Mouse (Mus musculus) liver, embryonic 16.5 days (tissue): ENCODE results near the gene Sipa1. TPM values are rescaled to one million over a fixed set of nuclear protein-coding genes. Genes with fewer than 3 reads are reported as not detected.

Source experiments
- ATAC-seq: fragments of 200-750 bp; cut with Nextera tagmentation; 2 replicates; pipeline ENCODE4 v1.8.0; 2017; ENCODE audit warnings: low read depth, mild to moderate bottlenecking, moderate number of reproducible peaks, moderate library complexity
- H3K27ac ChIP-seq: fragments of 300-500 bp; sonication (generic); 2 replicates; pipeline ENCODE4 v1.5.1; 2014; ENCODE audit warnings: mild to moderate bottlenecking, low read length
- H3K27me3 ChIP-seq: fragments of 300-500 bp; sonication (generic); 2 replicates; pipeline ENCODE4 v1.6.1; 2014; ENCODE audit warnings: low read depth, low read length, mixed read lengths; ENCODE audit not compliant: control insufficient read depth, insufficient read depth
- H3K36me3 ChIP-seq: fragments of 300-500 bp; sonication (generic); 2 replicates; pipeline ENCODE4 v1.6.1; 2014; ENCODE audit warnings: mild to moderate bottlenecking; ENCODE audit not compliant: control insufficient read depth, insufficient read depth
- H3K4me1 ChIP-seq: fragments of 300-500 bp; sonication (generic); 2 replicates; pipeline ENCODE4 v1.6.1; 2014; ENCODE audit warnings: low read depth, low read length, mixed read lengths; ENCODE audit not compliant: control insufficient read depth
- H3K4me2 ChIP-seq: fragments of 300-500 bp; sonication (generic); 2 replicates; pipeline ENCODE4 v1.6.1; 2014; ENCODE audit warnings: low read depth, low read length, mixed read lengths
- H3K4me3 ChIP-seq: fragments of 300-500 bp; sonication (generic); 2 replicates; pipeline ENCODE4 v1.5.1; 2014; ENCODE audit warnings: low read depth, mild to moderate bottlenecking, low read length
- H3K9ac ChIP-seq: fragments of 300-500 bp; sonication (generic); 2 replicates; pipeline ENCODE4 v1.6.1; 2014; ENCODE audit warnings: low read depth, low read length
- H3K9me3 ChIP-seq: fragments of 300-500 bp; sonication (generic); replicated peaks from 2 replicates; pipeline ENCODE4 v1.6.1; 2016; ENCODE audit warnings: low read length; ENCODE audit not compliant: control insufficient read depth
- WGBS: fragments of 180-500 bp; shearing (Covaris S2); extraction: QIAGEN DNeasy Blood & Tissue Kit; methylation state at CpG from one replicate; pipeline ENCODE4 v1.1.7; 2014; ENCODE audit not compliant: insufficient replicate concordance; 5-methylcytosine and 5-hydroxymethylcytosine counted together
- polyA plus RNA-seq: library from polyadenylated mRNA; unstranded; fragments of >200 nt; fragmentation: Nextera tagmentation; extraction: Ambion mirVana; gene quantifications from 2 replicates; pipeline ENCODE4 v1.2.1, GENCODE M21; 2015

Gene Sipa1
- polyA plus RNA-seq, 1 experiment from 2014 or later = 22.3 TPM

- WGBS = 38% methylated on average over 5 of the region's 5 CpGs
- no peak overlapping the region for H3K9ac ChIP-seq
- H3K4me2 ChIP-seq = no peak overlapping the region
- ATAC-seq = no peak
- H3K4me1 ChIP-seq = no peaks in the 10 kb centered on the region
- H3K27ac ChIP-seq = no peak overlapping the region
- H3K36me3 ChIP-seq = no peaks in the 10 kb centered on the region
- no peak overlapping the region for H3K4me3 ChIP-seq
- H3K27me3 ChIP-seq = no peaks in the 10 kb centered on the region
- no peaks in the 10 kb centered on the region for H3K9me3 ChIP-seq
Observed at GRCm38 (mm10) chr19:5621884-5622283, 41.6 kb downstream of the Sipa1 start.

GRCm38 (mm10) chr19:5620007-5620406 is 43.5 kb downstream of the Sipa1 start:
- Histone ChIP-seq H3K36me3 (no peaks in the 10 kb centered on the region), H3K4me3 (no peak overlapping the region), H3K27me3 (no peaks in the 10 kb centered on the region), H3K4me2 (no peak overlapping the region), H3K4me1 (no peaks in the 10 kb centered on the region), H3K9me3 (no peaks in the 10 kb centered on the region), H3K27ac (no peak overlapping the region), H3K9ac (no peak overlapping the region)
- 45% methylated on average over 4 of the region's 4 CpGs for WGBS
- ATAC-seq = no peak

DNA sequence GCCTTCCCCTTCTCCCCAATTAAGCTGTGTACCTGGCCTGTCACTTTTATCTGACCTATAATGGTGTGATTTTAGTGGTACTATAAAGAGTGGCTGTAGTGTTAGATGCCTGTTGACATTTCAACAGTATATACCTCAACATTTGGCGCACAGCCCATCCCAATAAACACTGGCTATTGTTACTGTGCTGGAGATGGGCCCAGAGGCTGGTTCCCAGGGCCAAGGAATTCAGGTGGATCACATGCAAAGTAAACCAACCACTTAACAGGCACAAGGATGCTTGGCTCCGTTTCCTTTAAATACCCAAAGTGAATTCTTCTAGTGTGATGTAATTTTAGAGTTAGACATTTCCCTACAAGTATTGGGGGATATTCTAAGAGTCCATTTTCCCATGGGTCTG is 48.6 kb downstream of the Sipa1 start:
- H3K36me3 ChIP-seq = no peaks in the 10 kb centered on the region
- no peak overlapping the region for H3K27ac ChIP-seq
- ATAC-seq = no peak
- no peak overlapping the region for H3K9ac ChIP-seq
- WGBS = 73% methylated on average over 2 of the region's 2 CpGs
- no peaks in the 10 kb centered on the region for H3K9me3 ChIP-seq
- H3K4me1 ChIP-seq = peaks cover 24% of the 10 kb centered on the region
- H3K27me3 ChIP-seq = no peaks in the 10 kb centered on the region
- no peak overlapping the region for H3K4me3 ChIP-seq
- H3K4me2 ChIP-seq = no peak overlapping the region

- H3K9ac ChIP-seq = peak overlapping the region; percentile 14; the same call in 1 of the 2 replicates
Observed at GRCm38 (mm10) chr19:5612762-5613411, 50.6 kb downstream of the Sipa1 start.

DNA sequence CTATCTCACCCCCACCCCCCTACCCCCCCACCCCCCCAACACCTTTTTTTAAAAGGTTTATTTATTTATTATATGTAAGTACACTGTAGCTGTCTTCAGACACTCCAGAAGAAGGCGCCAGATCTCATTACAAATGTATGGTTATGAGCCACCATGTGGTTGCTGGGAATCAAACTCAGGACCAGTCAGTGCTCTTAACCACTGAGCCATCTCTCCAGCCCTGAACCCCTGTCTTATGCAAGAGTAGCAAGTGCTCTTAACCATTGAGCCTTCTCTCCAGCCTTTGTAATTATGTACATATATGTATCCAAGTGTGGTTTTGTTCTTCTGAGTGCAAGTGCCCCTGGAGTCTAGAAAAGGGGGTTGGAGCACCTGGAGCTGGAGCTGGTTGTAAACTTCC is 51.5 kb downstream of the Sipa1 start:
- Histone ChIP-seq H3K4me2 (no peak overlapping the region), H3K27me3 (no peaks in the 10 kb centered on the region), H3K36me3 (peaks cover 11% of the 10 kb centered on the region), H3K27ac (no peak overlapping the region), H3K4me1 (peaks cover 34% of the 10 kb centered on the region), H3K9ac (no peak overlapping the region), H3K9me3 (no peaks in the 10 kb centered on the region), H3K4me3 (no peak overlapping the region)
- WGBS = 73% methylated on average over 1 of the region's 1 CpGs
- ATAC-seq = no peak

More at GRCm38 (mm10) chr19:5612762-5613411, 50.6 kb downstream of the Sipa1 start:
- Histone ChIP-seq H3K27me3 (no peaks in the 10 kb centered on the region), H3K4me2 (no peak overlapping the region), H3K36me3 (peaks cover 3% of the 10 kb centered on the region), H3K27ac (no peak overlapping the region), H3K4me3 (no peak overlapping the region), H3K9me3 (no peaks in the 10 kb centered on the region), H3K4me1 (peaks cover 34% of the 10 kb centered on the region)
- no peak for ATAC-seq
- 27% methylated on average over 3 of the region's 3 CpGs for WGBS

- Histone ChIP-seq H3K4me2 (peak within 1 kb of the TSS; percentile 83), H3K27ac (peak within 1 kb of the TSS; percentile 81), H3K36me3 (peaks cover 17% of the 10 kb centered on the region), H3K9me3 (no peaks in the 10 kb centered on the region), H3K9ac (peak within 1 kb of the TSS; percentile 77), H3K4me1 (peaks cover 34% of the 10 kb centered on the region), H3K4me3 (peak within 1 kb of the TSS; percentile 67), H3K27me3 (no peaks in the 10 kb centered on the region)
- WGBS = under 1% methylated on average over 55 of the region's 55 CpGs
- ATAC-seq = peak; percentile 88
Observed at GRCm38 (mm10) chr19:5609547-5610404, 53.7 kb downstream of the Sipa1 start, which contains the start of gene Kat5. Kat5 (minus strand) TSS chr19:5610237.

GRCm38 (mm10) chr19:5609171-5609546 is 54.3 kb downstream of the Sipa1 start:
- Histone ChIP-seq H3K4me1 (peaks cover 34% of the 10 kb centered on the region), H3K36me3 (peaks cover 23% of the 10 kb centered on the region), H3K27me3 (no peaks in the 10 kb centered on the region), H3K4me2 (peak overlapping the region; percentile 83), H3K9me3 (no peaks in the 10 kb centered on the region), H3K4me3 (peak overlapping the region; percentile 67), H3K27ac (peak overlapping the region; percentile 18), H3K9ac (peak overlapping the region; percentile 77)
- 57% methylated on average over 10 of the region's 10 CpGs for WGBS
- ATAC-seq = no peak

- Histone ChIP-seq H3K27me3 (no peaks in the 10 kb centered on the region), H3K9me3 (no peaks in the 10 kb centered on the region), H3K4me3 (peak overlapping the region; percentile 67; the same call in 1 of the 2 replicates), H3K4me2 (peak overlapping the region; percentile 83), H3K36me3 (peaks cover 27% of the 10 kb centered on the region), H3K27ac (no peak overlapping the region; the same call in 1 of the 2 replicates), H3K9ac (no peak overlapping the region), H3K4me1 (peaks cover 36% of the 10 kb centered on the region)
- no peak for ATAC-seq
- WGBS = 89% methylated on average over 13 of the region's 13 CpGs
Observed at GRCm38 (mm10) chr19:5608707-5609106, 54.8 kb downstream of the Sipa1 start.
